Mouse (Mus musculus) granulocyte monocyte progenitor cell, adult 5-6 weeks (primary cell): ENCODE data around the gene Prdm11. TPM values are rescaled to one million over a fixed set of nuclear protein-coding genes. Genes with fewer than 3 reads are reported as not detected.

Source experiments
- ATAC-seq: replicated peaks from 2 replicates; pipeline ENCODE4 v1.8.0; 2016; ENCODE audit warnings: mild to moderate bottlenecking, moderate TSS enrichment, inconsistent platforms; ENCODE audit not compliant: poor library complexity, severe bottlenecking
- total RNA-seq, 2 experiments: library from RNA; stranded (forward) in 1 of 2; stranded (reverse) in 1 of 2; fragments of 200-712, 200-1000 nt in 1 of 2; fragments of >200 nt in 1 of 2; fragmentation: Nextera tagmentation in 1 of 2; gene quantifications; 2 replicates each; pipeline ENCODE4 v1.2.3; 2014 to 2017

The Prdm11 gene
- total RNA-seq, 2 experiments from 2014 or later = 6.1 to 12.2 TPM

DNA sequence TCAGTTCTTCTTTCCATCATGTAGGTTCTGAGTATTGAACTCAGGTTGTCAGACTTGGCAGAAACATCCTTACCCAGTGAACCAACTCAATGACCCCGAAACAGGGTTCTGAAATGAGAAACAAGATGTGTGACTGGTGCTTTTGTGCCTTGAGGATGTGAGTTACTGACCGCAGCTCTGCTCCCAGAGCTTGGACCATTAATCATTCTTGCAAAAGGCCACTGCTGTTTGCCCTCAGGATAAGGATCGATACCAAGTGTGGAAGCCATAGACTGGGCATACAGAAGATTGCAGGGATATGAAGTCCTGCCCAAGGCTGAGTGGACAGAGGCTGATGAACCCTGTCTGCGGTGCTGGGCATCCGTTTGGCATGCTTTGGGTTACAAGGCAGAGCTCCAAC, 107.9 kb downstream of the Prdm11 start:
- no peak for ATAC-seq

DNA sequence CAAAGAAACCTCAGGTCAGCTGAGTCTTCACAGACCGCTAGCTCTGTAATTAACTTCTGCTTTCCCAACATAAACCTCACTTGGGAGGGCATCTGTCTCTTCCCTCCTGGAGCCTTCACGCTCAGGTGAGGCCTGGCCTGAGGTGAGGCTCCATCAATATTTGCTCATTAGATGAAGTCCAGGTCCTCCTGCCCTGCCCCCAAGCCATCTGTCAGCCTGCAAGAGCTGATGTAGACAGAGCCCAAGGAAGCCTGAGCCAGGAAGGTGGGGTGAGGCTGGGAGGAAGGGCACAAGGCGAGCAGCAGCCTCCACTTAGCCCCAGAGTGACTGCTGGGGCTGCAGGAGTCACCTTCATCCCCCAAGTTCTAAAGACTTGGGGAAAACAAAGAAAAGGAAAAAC, 110.5 kb downstream of the Prdm11 start:
- ATAC-seq = no peak

DNA sequence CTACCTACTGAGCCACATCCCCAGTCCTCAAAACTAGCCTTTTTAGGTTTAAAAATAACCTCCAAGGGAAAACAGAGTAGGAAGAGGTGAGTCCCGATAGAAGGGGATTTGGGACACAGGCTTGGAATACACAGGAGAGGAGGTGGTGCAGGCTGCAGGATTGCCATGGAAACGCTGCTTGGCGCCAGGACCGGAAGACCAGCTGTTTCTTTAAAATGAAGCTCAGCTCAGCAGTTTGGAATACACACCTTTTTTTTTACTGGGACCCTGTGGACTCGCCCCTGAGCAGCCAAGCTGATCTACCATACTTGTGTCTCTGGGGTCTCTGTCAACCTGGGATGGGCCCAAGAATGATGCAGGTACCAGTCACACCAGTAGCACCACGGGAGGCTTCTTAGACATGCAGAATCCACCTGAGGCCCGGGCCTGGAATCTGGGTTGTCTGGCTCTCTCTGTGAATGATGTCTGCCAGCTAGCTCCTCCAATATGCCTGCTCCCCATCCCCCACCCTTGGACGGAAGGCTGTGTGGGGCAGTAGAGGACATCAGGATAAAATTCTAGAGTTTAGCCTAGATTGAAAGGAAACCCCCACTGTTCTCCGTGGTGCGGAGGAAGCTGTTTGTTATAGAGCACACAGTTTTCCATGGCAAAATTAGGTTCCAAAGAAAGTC, 111.5 kb downstream of the Prdm11 start:
- ATAC-seq = no peak

DNA sequence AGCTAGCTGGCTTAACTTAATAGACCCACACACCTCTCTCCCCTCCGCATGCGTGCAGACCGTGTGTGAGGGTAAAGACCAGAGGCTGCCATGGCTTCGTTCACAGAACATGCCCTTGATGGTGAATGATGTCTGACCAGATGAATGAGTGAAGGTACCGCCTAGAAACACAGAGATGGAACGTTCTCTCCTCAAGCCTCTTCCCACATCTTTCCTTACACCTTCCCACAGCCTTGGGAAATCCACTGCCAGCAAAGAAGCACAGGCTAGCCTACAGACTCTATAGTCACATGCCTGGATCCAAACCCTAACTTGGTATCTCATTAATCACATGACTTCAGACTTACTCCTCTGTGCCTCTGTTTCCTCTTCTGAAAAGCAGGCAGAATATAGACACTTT, 112.6 kb downstream of the Prdm11 start:
- ATAC-seq = no peak

GRCm38 (mm10) chr2:92931061-92931460, 114.9 kb downstream of the Prdm11 start:
- ATAC-seq = no peak

GRCm38 (mm10) chr2:92929696-92930095, 116.3 kb downstream of the Prdm11 start:
- no peak for ATAC-seq

GRCm38 (mm10) chr2:92924677-92925259, 121.2 kb downstream of the Prdm11 start:
- ATAC-seq = no peak

DNA sequence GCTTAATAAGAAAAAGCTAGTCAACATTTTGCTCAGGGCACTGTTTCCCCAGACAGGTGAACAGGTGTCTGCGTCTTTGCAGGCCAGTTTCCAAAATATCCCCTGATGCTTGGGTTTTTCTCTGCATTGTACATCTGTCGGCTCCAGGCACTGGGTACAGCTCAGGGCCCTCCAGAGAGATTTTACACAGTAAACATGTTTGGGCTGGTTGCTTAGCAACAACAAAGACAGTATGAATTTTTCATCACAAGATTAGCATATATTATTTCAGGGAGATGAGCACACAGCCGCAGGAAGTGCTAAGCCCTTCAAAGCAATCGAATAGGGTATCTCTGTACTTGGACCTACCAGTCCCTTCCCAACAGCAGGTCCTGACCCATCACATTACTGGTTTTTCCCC, 125.3 kb downstream of the Prdm11 start:
- ATAC-seq = no peak

DNA sequence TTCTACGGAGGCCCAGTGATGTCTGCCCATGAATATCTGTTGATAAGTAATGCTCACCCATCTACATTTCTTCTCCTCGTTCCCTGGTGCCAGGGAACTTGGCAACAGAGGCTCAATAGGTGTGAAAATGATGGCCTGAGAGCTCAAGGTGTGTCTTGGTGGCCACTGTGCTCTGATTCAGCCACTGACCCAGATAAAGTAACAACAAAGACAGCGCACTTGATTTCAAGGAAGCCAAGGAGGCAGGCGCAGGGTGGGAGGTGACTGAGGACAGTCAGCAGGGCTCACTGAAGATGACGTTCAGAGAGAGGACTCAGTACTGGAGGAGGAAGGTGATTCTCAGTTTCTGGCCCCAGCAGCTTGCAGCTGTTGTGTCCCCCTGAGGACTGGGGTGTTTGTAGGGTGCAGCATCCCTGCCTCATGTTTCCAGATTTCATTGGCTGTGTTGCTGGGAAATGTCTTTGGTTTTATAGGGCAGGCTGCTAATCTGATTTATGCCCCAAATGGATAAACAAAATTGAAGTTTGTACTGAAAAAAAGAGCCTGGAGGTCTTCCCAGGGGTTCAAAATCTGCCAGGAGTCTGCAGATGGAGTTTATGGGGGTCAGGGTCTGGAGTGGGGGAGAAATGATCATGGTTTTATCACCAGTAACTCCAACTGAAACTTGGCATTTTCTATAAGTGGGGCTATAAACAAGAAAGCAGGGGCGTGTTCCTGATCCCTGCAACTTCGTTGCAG, 128.4 kb downstream of the Prdm11 start:
- no peak for ATAC-seq

DNA sequence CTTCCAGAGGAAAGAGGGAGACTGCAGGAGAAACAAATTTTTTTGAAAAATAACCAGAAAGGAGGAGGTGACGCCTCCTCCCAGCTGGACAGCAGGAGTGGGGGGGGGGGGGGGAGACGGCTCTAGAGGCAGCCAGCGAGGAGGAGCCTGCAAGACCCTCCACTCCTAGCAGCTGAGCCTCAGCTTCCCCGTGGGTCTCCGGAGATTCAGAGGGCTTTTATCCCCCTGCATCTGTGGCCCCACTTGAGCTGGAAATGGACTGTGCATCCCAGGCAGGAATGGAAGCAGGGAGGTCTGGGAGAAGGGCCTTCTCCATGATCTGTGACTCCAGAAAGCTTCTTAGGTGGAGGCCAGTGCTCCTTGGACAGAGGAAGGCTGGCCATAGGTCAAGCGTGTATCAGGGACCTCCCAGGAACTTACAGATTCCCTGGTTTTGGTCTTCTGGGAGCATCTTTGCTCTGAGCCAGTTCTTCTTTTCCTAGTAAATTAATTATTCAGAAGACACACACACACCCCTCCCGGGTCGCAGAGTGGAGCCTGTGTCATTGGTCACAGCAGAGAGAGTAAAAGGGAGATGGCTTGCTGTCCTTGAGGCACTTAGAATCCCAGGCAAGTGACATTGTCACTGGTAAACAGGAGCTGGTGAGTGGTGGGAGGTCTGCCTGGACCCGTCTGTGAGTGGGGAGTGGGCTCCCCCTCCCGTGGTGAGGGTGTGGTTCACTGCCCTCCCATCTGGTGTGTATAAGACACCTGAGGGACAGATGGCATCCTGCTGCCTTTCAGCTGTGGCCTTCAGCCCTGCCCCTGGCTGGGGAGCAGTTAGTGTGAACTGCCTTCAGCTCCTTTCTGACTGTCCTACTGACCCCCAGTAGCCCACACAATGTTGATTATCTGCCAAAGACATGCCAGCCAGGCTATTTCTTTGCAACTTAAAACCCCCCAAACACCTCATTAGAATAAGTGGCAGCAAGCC, 130.0 kb downstream of the Prdm11 start:
- ATAC-seq = no peak

Other genes with a start within 250 kb of the Prdm11 start
- not detected in 2 replicates for gene Syt13, start 131.1 kb downstream of the Prdm11 start, total RNA-seq (2014; fragmentation: Nextera tagmentation)
- gene Syt13, start 131.1 kb downstream of the Prdm11 start, total RNA-seq (2017) = not detected in 2 replicates
- gene Trp53i11, start 141.4 kb upstream of the Prdm11 start, total RNA-seq (2014; fragmentation: Nextera tagmentation) = 3.6 and 4.5 TPM in 2 replicates
- 0.39 and 0.82 TPM in 2 replicates for gene Trp53i11, start 141.4 kb upstream of the Prdm11 start, total RNA-seq (2017)